Mouse (Mus musculus) spleen, postnatal 14 days (tissue): ENCODE data around the gene Ccdc13.

Experiments used
- DNase-seq, 2 experiments: peaks; one replicate each; pipeline ENCODE4 v3.0.0; 2021 to 2022; ENCODE audit warnings: low spot score in 2 of 2

The Ccdc13 gene

GRCm38 (mm10) chr9:121760271-121761090 is 78.8 kb downstream of the Ccdc13 start:
- DNase-seq = no peak

- no peak for DNase-seq
Measured at GRCm38 (mm10) chr9:121759091-121760081, 79.9 kb downstream of the Ccdc13 start, which contains the start of gene Zfp651. Gene Zfp651 (plus strand): TSS chr9:121759330.

GRCm38 (mm10) chr9:121757835-121758814 is 81.1 kb downstream of the Ccdc13 start:
- no peak for DNase-seq

GRCm38 (mm10) chr9:121757432-121757831 is 81.8 kb downstream of the Ccdc13 start:
- no peak for DNase-seq

- DNase-seq = no peak
Measured at GRCm38 (mm10) chr9:121756785-121757184, 82.5 kb downstream of the Ccdc13 start.

- no peak for DNase-seq
Measured at GRCm38 (mm10) chr9:121754624-121755023, 84.6 kb downstream of the Ccdc13 start.

- no peak for DNase-seq
Measured at GRCm38 (mm10) chr9:121752774-121753173, 86.5 kb downstream of the Ccdc13 start.
